Mouse (Mus musculus) heart, embryonic 13.5 days (tissue): ENCODE data around the gene Anapc7. TPM values are rescaled to one million over a fixed set of nuclear protein-coding genes. Genes with fewer than 3 reads are reported as not detected.

Experiments
- ATAC-seq: fragments of 200-750 bp; cut with Nextera tagmentation; 2 replicates; pipeline ENCODE4 v1.8.0; 2017; ENCODE audit warnings: moderate TSS enrichment; ENCODE audit not compliant: insufficient number of reproducible peaks, low FRiP score, low TSS enrichment; ENCODE audit errors: extremely low read depth
- H3K27ac ChIP-seq: fragments of 300-500 bp; sonication (generic); replicated peaks from 2 replicates; pipeline ENCODE4 v1.5.1; 2015; ENCODE audit warnings: moderate library complexity, mild to moderate bottlenecking, inconsistent platforms
- H3K27me3 ChIP-seq: fragments of 300-500 bp; sonication (generic); replicated peaks from 2 replicates; pipeline ENCODE4 v1.6.1; 2015; ENCODE audit warnings: mild to moderate bottlenecking, inconsistent platforms
- H3K36me3 ChIP-seq: fragments of 300-500 bp; sonication (generic); 2 replicates; pipeline ENCODE4 v1.6.1; 2015; ENCODE audit warnings: mild to moderate bottlenecking, inconsistent platforms
- H3K4me1 ChIP-seq: fragments of 300-500 bp; sonication (generic); 2 replicates; pipeline ENCODE4 v1.6.1; 2015; ENCODE audit warnings: inconsistent platforms
- H3K4me2 ChIP-seq: fragments of 300-500 bp; sonication (generic); 2 replicates; pipeline ENCODE4 v1.6.1; 2015; ENCODE audit warnings: inconsistent platforms, mild to moderate bottlenecking, moderate library complexity
- H3K4me3 ChIP-seq: fragments of 300-500 bp; sonication (generic); 2 replicates; pipeline ENCODE4 v1.5.1; 2015; ENCODE audit warnings: moderate library complexity, mild to moderate bottlenecking, inconsistent platforms
- H3K9ac ChIP-seq: fragments of 300-500 bp; sonication (generic); 2 replicates; pipeline ENCODE4 v1.6.1; 2015; ENCODE audit warnings: inconsistent platforms, mild to moderate bottlenecking, moderate library complexity
- H3K9me3 ChIP-seq: fragments of 300-500 bp; sonication (generic); 2 replicates; pipeline ENCODE4 v1.6.1; 2016; ENCODE audit warnings: inconsistent platforms
- WGBS: fragments of 180-500 bp; shearing (Covaris S2); methylation state at CpG from one replicate; pipeline ENCODE4 v1.1.7; 2015; ENCODE audit warnings: mixed read lengths; 5-methylcytosine and 5-hydroxymethylcytosine counted together
- polyA plus RNA-seq: library from polyadenylated mRNA; unstranded; fragments of >200 nt; fragmentation: Nextera tagmentation; extraction: Ambion mirVana; gene quantifications from 2 replicates; pipeline ENCODE4 v1.2.1, GENCODE M21; 2015

The Anapc7 gene
- polyA plus RNA-seq, 1 experiment from 2014 or later: 35.5 TPM

DNA sequence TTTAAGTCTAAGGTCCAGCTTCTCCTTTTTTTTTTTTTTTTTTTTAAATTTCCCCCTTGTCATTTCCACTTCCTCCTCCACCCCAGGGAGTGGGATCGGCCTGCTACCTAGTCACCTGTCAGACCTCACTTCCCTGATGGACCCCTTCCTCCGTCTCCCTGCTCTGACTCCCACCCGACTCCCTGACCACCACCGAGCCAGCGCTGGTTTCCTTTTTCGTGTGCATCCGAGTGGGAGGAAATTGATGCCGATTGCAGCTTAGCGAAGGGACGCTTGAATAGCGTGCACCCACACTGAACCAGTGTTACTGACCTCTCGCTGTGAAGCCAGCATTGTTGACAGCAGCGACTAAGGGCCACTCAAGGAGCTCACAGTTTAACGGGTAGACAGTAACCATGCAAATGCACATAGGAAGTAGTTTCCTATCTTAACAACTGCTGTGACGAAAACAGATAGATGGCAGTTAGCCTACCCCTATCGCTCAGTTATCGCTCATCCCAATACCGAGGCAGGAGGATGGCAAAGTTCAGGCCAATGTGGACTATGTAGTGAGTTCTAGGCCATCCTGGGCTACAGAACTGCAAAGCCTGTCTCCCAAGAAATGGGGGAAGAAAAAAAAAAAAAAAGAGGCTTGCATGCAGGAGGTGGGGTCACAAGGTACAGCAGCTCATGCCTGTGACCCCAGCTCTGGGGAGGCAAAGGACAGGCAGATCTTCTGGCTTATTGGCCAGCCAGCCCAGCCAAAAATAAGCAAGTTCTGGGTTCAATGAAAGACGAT is 29.1 kb upstream of the Anapc7 start:
- peak overlapping the region; percentile 77 for H3K27ac ChIP-seq
- ATAC-seq: no peak
- peak overlapping the region; percentile 94 for H3K9ac ChIP-seq
- H3K4me2 ChIP-seq: peak overlapping the region; percentile 90
- no peaks in the 10 kb centered on the region for H3K9me3 ChIP-seq
- H3K4me3 ChIP-seq: peak overlapping the region; percentile 95
- peaks cover 20% of the 10 kb centered on the region for H3K36me3 ChIP-seq
- H3K27me3 ChIP-seq: no peaks in the 10 kb centered on the region
- H3K4me1 ChIP-seq: peaks cover 10% of the 10 kb centered on the region
- WGBS: 8% methylated on average over 19 of the region's 19 CpGs

DNA sequence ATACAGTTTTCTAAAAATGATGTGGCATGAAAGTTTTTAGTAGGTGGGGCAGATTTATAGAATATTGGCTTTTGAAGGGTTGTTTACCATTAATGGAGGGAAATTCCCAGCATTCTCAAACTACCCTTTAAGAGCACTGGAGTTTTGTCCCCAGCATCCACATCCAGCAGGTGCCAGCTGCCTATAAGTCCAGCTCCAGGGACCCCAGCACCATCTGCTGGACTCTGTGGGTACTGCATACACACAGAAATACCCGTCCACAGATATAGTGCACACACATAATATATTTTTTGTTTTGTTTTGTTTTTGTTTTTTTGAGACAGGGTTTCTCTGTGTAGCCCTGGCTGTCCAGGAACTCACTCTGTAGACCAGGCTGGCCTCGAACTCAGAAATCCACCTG is 27.6 kb upstream of the Anapc7 start:
- H3K4me3 ChIP-seq: 0 out of 2 replicates have a peak overlapping the region, but pooled peaks have one; percentile 1
- no peak for ATAC-seq
- 60% methylated on average over 2 of the region's 2 CpGs for WGBS
- no peak overlapping the region for H3K9ac ChIP-seq
- peaks cover 35% of the 10 kb centered on the region for H3K36me3 ChIP-seq
- H3K4me1 ChIP-seq: peaks cover 19% of the 10 kb centered on the region
- H3K27me3 ChIP-seq: no peaks in the 10 kb centered on the region
- no peaks in the 10 kb centered on the region for H3K9me3 ChIP-seq
- no peak overlapping the region for H3K4me2 ChIP-seq
- H3K27ac ChIP-seq: no peak overlapping the region

DNA sequence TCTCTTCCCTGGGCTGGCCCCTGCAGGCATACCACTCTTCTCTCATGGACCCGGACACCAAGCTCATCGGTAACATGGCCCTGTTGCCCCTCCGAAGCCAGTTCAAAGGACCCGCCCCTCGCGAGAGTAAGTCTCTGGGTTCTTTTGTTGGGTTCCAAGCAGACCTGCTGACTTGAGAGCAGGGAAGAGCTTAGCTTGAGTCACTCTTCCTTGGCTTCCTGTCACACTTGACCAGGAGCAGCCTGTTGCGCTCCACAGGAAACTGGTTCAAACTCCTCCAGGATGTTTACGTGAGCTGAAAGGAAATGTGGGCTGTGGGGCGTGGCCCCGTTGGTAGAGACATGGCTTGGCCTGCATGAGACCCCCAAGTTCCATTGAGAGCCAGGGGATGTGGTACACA is 24.7 kb upstream of the Anapc7 start:
- 0 out of 2 replicates have a peak overlapping the region, but pooled peaks have one; percentile 9 for H3K4me2 ChIP-seq
- H3K27me3 ChIP-seq: no peaks in the 10 kb centered on the region
- H3K4me3 ChIP-seq: no peak overlapping the region
- no peaks in the 10 kb centered on the region for H3K9me3 ChIP-seq
- H3K4me1 ChIP-seq: peaks cover 40% of the 10 kb centered on the region
- H3K36me3 ChIP-seq: peaks cover 55% of the 10 kb centered on the region
- H3K27ac ChIP-seq: peak overlapping the region; percentile 80
- 70% methylated on average over 10 of the region's 10 CpGs for WGBS
- ATAC-seq: no peak
- no peak overlapping the region for H3K9ac ChIP-seq

DNA sequence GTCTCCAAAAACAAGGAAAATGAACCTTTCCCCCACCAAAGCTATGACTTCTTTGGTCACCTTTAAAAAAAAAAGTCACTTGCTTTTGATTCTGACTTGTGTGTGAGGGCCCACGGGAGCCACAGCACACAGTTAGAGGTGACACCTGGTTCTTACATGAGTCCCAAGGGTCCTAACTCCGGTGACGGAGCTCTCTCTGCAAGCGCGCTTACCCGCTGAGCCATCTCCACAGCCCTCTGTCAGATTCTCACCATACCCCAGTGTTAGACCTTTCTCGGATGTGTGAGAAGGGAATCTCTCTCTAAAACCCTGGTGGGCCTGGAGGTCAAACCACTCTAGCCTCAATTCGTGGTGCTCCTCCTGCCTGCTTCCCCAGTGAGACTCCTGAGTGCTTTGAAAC is 24.0 kb upstream of the Anapc7 start:
- ATAC-seq: no peak
- Histone ChIP-seq H3K4me2 (no peak overlapping the region), H3K4me1 (peaks cover 41% of the 10 kb centered on the region), H3K9ac (no peak overlapping the region), H3K36me3 (peaks cover 62% of the 10 kb centered on the region), H3K4me3 (no peak overlapping the region), H3K27ac (peak overlapping the region; percentile 80), H3K9me3 (no peaks in the 10 kb centered on the region), H3K27me3 (no peaks in the 10 kb centered on the region)
- 87% methylated on average over 8 of the region's 8 CpGs for WGBS

DNA sequence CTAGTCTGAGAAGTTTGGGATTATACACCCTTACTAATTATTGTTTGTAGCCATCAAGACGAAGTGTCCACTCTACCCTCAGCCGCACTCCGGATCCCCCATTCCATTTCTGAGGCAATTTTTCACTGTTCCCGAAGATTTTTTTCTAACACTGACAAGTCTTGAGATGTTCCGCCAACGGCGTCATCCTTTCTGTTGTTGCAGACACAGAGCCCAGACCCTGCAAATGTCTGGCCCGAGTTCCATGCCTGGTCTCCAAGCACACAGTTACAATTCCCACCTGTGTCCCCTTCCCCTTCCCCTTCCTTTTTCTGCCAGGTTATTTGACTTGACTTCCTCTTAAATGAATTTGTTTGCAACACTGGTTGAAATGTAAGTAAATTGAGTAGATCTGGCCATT is 21.6 kb upstream of the Anapc7 start:
- no peak for ATAC-seq
- peaks cover 39% of the 10 kb centered on the region for H3K4me1 ChIP-seq
- peaks cover 80% of the 10 kb centered on the region for H3K36me3 ChIP-seq
- no peak overlapping the region for H3K9ac ChIP-seq
- no peaks in the 10 kb centered on the region for H3K27me3 ChIP-seq
- WGBS: 82% methylated on average over 8 of the region's 8 CpGs
- H3K4me3 ChIP-seq: no peak overlapping the region
- H3K4me2 ChIP-seq: no peak overlapping the region
- H3K27ac ChIP-seq: peak overlapping the region; percentile 30; the same call in 1 of the 2 replicates
- H3K9me3 ChIP-seq: no peaks in the 10 kb centered on the region

DNA sequence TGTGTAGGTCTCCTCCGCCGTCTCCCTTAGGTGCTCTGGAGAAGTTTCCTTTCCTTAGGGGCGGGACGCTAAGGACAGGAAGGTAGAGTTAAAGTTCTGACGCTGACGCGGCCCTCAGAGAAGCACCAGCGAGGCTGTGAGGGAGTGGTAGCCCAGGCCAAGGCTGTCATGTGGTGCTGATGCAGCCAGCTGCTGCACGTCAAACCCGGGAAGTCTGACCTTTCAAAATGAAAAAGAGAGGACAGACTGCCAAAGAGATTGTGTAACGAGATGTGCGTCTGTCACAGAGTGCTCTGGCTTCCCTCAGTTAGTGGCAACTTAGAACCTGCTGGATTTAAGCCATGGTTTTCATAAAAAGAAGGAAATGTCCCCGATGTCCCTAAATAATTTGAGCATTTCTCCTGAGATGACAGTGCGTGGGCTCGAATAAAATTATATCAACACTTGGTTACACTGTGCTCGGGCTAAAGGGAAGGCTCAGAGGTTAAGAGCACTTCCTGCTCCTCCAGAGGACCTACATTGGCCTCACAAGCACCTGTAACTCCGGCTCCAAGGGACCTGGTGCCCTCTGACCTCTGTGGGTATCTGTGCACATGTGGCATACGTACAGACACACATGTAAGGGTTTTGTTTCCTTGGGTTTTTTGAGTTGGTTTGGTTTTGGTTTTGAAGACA is 20.7 kb upstream of the Anapc7 start:
- no peaks in the 10 kb centered on the region for H3K9me3 ChIP-seq
- peak overlapping the region; percentile 30; the same call in 1 of the 2 replicates for H3K27ac ChIP-seq
- H3K4me2 ChIP-seq: no peak overlapping the region
- H3K4me1 ChIP-seq: peaks cover 39% of the 10 kb centered on the region
- no peak for ATAC-seq
- 0 out of 2 replicates have a peak overlapping the region, but pooled peaks have one; percentile 15 for H3K9ac ChIP-seq
- peaks cover 85% of the 10 kb centered on the region for H3K36me3 ChIP-seq
- no peak overlapping the region for H3K4me3 ChIP-seq
- WGBS: 59% methylated on average over 18 of the region's 18 CpGs
- no peaks in the 10 kb centered on the region for H3K27me3 ChIP-seq

DNA sequence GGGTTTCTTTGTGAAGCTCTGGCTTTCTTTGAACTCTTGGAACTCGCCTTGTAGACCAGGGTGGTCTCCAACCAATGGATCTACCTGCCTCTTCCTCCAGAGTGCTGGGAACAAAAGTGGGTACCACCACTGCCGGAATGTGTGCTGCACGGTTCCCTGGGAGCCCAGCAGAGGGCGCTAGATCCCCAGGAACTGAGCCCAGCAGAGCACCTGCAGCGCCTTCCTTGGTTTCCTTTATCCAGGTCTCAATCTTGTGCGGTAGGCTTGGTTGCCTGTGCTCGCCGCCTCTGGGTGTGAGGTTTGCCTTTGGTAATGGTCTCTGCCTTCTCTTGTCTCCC is 20.2 kb upstream of the Anapc7 start:
- H3K36me3 ChIP-seq: peaks cover 90% of the 10 kb centered on the region
- no peak overlapping the region for H3K4me3 ChIP-seq
- H3K4me1 ChIP-seq: peaks cover 39% of the 10 kb centered on the region
- no peak overlapping the region for H3K4me2 ChIP-seq
- WGBS: 24% methylated on average over 8 of the region's 8 CpGs
- no peak for ATAC-seq
- H3K27ac ChIP-seq: no peak overlapping the region
- no peaks in the 10 kb centered on the region for H3K9me3 ChIP-seq
- H3K27me3 ChIP-seq: no peaks in the 10 kb centered on the region
- H3K9ac ChIP-seq: no peak overlapping the region

DNA sequence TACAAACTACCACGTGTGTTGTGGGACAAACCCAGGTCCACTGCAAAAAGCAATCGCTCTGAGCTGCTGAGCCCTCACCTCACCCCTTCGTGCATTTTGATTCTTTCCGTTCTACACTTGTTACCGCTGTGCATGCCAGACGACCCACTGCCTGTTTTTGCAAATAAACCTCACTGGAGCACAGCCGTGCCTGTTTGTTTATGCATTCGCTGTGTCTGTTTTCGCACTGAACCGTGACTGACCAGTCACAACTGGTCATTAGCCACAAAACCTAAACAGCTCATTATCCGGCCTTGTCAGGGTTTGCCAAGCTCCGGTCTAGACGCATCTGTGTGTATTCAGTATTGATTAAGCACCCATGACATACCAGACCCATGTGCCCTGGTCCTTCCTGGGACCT is 19.3 kb upstream of the Anapc7 start:
- WGBS: 87% methylated on average over 13 of the region's 13 CpGs
- Histone ChIP-seq H3K9me3 (peaks cover 3% of the 10 kb centered on the region; the same call in 1 of the 2 replicates), H3K27ac (0 out of 2 replicates have a peak overlapping the region, but pooled peaks have one; percentile 2), H3K9ac (no peak overlapping the region), H3K4me2 (no peak overlapping the region), H3K27me3 (no peaks in the 10 kb centered on the region), H3K4me3 (no peak overlapping the region), H3K4me1 (peaks cover 36% of the 10 kb centered on the region), H3K36me3 (peaks cover 91% of the 10 kb centered on the region)
- no peak for ATAC-seq

DNA sequence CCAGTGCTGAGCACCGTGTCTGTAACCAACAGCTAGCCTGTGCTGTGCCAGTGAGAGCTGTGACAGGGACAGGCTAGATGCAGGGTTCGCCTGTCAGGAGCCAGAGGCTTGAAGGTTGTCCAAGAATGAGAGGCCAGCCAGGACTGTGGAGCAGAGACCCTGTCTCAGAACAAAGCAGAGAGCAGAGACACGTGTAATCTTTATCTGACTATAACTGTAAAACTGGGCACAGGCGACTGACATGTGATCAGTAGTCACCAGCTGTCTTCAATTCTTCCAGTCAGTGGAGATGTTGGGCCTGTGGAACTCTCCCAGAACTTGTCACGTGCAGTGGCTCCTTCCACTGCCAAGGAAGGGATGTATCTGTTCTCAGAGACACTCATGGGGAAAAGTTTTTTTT is 18.7 kb upstream of the Anapc7 start:
- H3K27ac ChIP-seq: 0 out of 2 replicates have a peak overlapping the region, but pooled peaks have one; percentile 29
- H3K4me2 ChIP-seq: no peak overlapping the region
- no peak overlapping the region for H3K9ac ChIP-seq
- peaks cover 3% of the 10 kb centered on the region; the same call in 1 of the 2 replicates for H3K9me3 ChIP-seq
- no peak overlapping the region for H3K4me3 ChIP-seq
- WGBS: 63% methylated on average over 5 of the region's 5 CpGs
- H3K4me1 ChIP-seq: peaks cover 36% of the 10 kb centered on the region
- H3K27me3 ChIP-seq: no peaks in the 10 kb centered on the region
- H3K36me3 ChIP-seq: peaks cover 91% of the 10 kb centered on the region
- ATAC-seq: no peak

DNA sequence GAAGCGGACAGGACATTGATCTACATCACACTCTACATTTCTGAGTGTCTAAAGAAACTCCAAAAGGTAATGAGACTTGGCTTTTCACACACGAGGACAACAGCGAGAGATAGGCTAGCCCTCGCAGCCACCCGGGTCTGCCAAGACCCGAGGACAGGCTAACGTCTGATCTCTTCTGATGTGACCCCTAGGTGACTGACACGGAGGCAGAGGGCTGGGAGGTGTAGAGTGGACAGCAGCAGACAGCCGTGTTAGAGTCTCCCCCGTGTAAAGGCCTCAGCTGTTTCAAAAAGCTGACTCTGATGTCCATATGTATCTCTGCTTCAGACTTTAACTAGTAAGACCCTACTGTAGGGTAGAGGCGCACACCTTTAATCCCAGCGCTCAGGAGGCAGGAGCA is 18.1 kb upstream of the Anapc7 start:
- Histone ChIP-seq H3K36me3 (peaks cover 89% of the 10 kb centered on the region), H3K4me3 (no peak overlapping the region), H3K9ac (no peak overlapping the region), H3K4me2 (no peak overlapping the region), H3K4me1 (peaks cover 32% of the 10 kb centered on the region), H3K9me3 (peaks cover 3% of the 10 kb centered on the region; the same call in 1 of the 2 replicates), H3K27me3 (no peaks in the 10 kb centered on the region), H3K27ac (0 out of 2 replicates have a peak overlapping the region, but pooled peaks have one; percentile 29)
- no peak for ATAC-seq
- 89% methylated on average over 12 of the region's 12 CpGs for WGBS

DNA sequence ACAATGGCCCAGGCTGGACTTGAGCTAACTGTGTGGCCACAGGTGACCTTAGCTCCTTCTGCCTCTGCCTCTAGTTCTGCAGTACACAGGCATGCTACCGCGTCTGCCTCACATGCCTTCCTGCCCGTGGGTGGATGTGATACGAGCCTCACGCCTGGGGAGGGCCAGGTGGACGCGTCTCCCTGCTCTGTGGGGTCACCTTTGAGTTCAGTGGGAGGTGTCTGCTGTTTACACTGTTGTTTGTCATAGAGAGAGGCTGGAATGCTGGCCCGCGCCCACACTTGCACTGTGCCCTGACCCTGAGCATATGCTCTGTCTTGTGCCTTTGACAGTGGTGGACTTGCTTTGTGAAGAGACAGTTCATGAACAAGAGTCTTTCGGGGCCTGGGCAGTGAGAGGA is 16.0 kb upstream of the Anapc7 start:
- Histone ChIP-seq H3K4me2 (no peak overlapping the region), H3K9me3 (peaks cover 3% of the 10 kb centered on the region; the same call in 1 of the 2 replicates), H3K27me3 (no peaks in the 10 kb centered on the region), H3K9ac (no peak overlapping the region), H3K36me3 (peaks cover 80% of the 10 kb centered on the region), H3K27ac (no peak overlapping the region), H3K4me3 (no peak overlapping the region), H3K4me1 (peaks cover 16% of the 10 kb centered on the region)
- WGBS: 88% methylated on average over 10 of the region's 10 CpGs
- no peak for ATAC-seq
